Mouse (Mus musculus) heart, embryonic 12.5 days (tissue): Measurements from ENCODE around the gene BC051142. TPM values are rescaled to one million over a fixed set of nuclear protein-coding genes. Genes with fewer than 3 reads are reported as not detected.

Experiments used
- polyA plus RNA-seq: library from polyadenylated mRNA; unstranded; fragments of >200 nt; fragmentation: Nextera tagmentation; extraction: Ambion mirVana; gene quantifications from 2 replicates; pipeline ENCODE4 v1.2.1, GENCODE M21; 2016

The BC051142 gene
- polyA plus RNA-seq, 1 experiment from 2014 or later: not detected

Other genes with a start within 250 kb of the BC051142 start
- gene H2-DMb1, start 245.7 kb upstream of the BC051142 start, polyA plus RNA-seq: 0.33 and 0.41 TPM in 2 replicates
- gene Tap1, start 211.3 kb upstream of the BC051142 start, polyA plus RNA-seq: 1.1 TPM in 2 replicates
- 0.59 and 0.91 TPM in 2 replicates for gene Psmb9, start 211.1 kb upstream of the BC051142 start, polyA plus RNA-seq
- 1.9 and 2.0 TPM in 2 replicates for gene Psmb8, start 201.1 kb upstream of the BC051142 start, polyA plus RNA-seq
- gene Tap2, start 195.3 kb upstream of the BC051142 start, polyA plus RNA-seq: 1.3 and 1.7 TPM in 2 replicates
- 0.15 TPM in 1 of 2 replicates, not detected in the other for gene H2-Ob, start 159.9 kb upstream of the BC051142 start, polyA plus RNA-seq
- 11.8 and 15.2 TPM in 2 replicates for gene H2-Ab1, start 141.1 kb upstream of the BC051142 start, polyA plus RNA-seq
- 0.20 and 0.33 TPM in 2 replicates for gene H2-Aa, start 111.0 kb upstream of the BC051142 start, polyA plus RNA-seq
- gene H2-Eb1, start 93.0 kb upstream of the BC051142 start, polyA plus RNA-seq: 1.4 and 2.6 TPM in 2 replicates
- gene H2-Eb2, start 73.2 kb upstream of the BC051142 start, polyA plus RNA-seq: not detected in 2 replicates
- 0.09 TPM in 1 of 2 replicates, not detected in the other for gene Btnl2, start 44.0 kb upstream of the BC051142 start, polyA plus RNA-seq
- not detected in 2 replicates for gene Btnl1, start 21.7 kb upstream of the BC051142 start, polyA plus RNA-seq
- not detected in 2 replicates for gene Btnl4, start 78.5 kb downstream of the BC051142 start, polyA plus RNA-seq
- gene Btnl6, start 118.5 kb downstream of the BC051142 start, polyA plus RNA-seq: not detected in 2 replicates
- gene Notch4, start 165.4 kb downstream of the BC051142 start, polyA plus RNA-seq: 5.7 and 6.5 TPM in 2 replicates
- 4.4 and 4.6 TPM in 2 replicates for gene Gpsm3, start 191.0 kb downstream of the BC051142 start, polyA plus RNA-seq
- 13.0 and 13.2 TPM in 2 replicates for gene Pbx2, start 192.4 kb downstream of the BC051142 start, polyA plus RNA-seq
- gene Ager, start 199.0 kb downstream of the BC051142 start, polyA plus RNA-seq: 3.8 TPM in 2 replicates
- 123 and 126 TPM in 2 replicates for gene Rnf5, start 204.9 kb downstream of the BC051142 start, polyA plus RNA-seq
- 52.5 and 52.8 TPM in 2 replicates for gene Agpat1, start 205.4 kb downstream of the BC051142 start, polyA plus RNA-seq
- gene Egfl8, start 217.2 kb downstream of the BC051142 start, polyA plus RNA-seq: 0.30 and 0.57 TPM in 2 replicates
- gene Ppt2, start 229.7 kb downstream of the BC051142 start, polyA plus RNA-seq: 28.9 TPM in 2 replicates
- gene Prrt1, start 230.7 kb downstream of the BC051142 start, polyA plus RNA-seq: 0.17 TPM in 1 of 2 replicates, not detected in the other
- 10.2 and 11.1 TPM in 2 replicates for gene Fkbpl, start 245.9 kb downstream of the BC051142 start, polyA plus RNA-seq
- gene Atf6b, start 248.3 kb downstream of the BC051142 start, polyA plus RNA-seq: 63.2 and 67.0 TPM in 2 replicates